ENCODE assay signal across 23 mouse cellular contexts in genomic region chr3:137489592-137489991, GRCm38 (mm10).
DNase-seq lines count a peak whose midpoint lies in the region; ATAC-seq lines count a peak whose summit lies in the region.
"Had no signal": no experiment of that assay in that cellular context is flagged by ENCODE, and none has a peak within 500 bp of the region (broad histone marks: within the 10 kb centered on the region; RNA-seq: fewer than 3 reads in every experiment).

No protein-coding gene starts in this region.

- no peak overlapping the region for H3K4me3 ChIP-seq in hindbrain, embryonic 16.5 days (ENCODE audit: low read length)
- no peak overlapping the region for H3K4me3 ChIP-seq in hindbrain, embryonic 11.5 days (ENCODE audit: low read depth, low read length)
- H3K4me3 ChIP-seq in neural tube, embryonic 13.5 days, result no peak overlapping the region
- H3K4me3 ChIP-seq: embryonic facial prominence, embryonic 10.5 days; embryonic facial prominence, embryonic 12.5 days; forebrain, embryonic 13.5 days; forebrain, embryonic 15.5 days had no signal

- no peaks in the 10 kb centered on the region for H3K4me1 ChIP-seq in hindbrain, embryonic 16.5 days (ENCODE audit: control insufficient read depth, insufficient read depth, low read depth, low read length)
- no peaks in the 10 kb centered on the region for H3K4me1 ChIP-seq in hindbrain, embryonic 11.5 days (replicated peaks; ENCODE audit: control insufficient read depth, insufficient read depth, low read length)
- no peaks in the 10 kb centered on the region for H3K4me1 ChIP-seq in neural tube, embryonic 13.5 days (replicated peaks)
- H3K4me1 ChIP-seq: embryonic facial prominence, embryonic 10.5 days; embryonic facial prominence, embryonic 12.5 days; forebrain, embryonic 13.5 days; forebrain, embryonic 15.5 days had no signal

- no peaks in the 10 kb centered on the region for H3K27me3 ChIP-seq in hindbrain, embryonic 16.5 days (replicated peaks; ENCODE audit: control insufficient read depth, insufficient read depth, low read length)
- H3K27me3 ChIP-seq in hindbrain, embryonic 11.5 days (ENCODE audit: control insufficient read depth, insufficient read depth, low read length), result no peaks in the 10 kb centered on the region
- no peaks in the 10 kb centered on the region for H3K27me3 ChIP-seq in neural tube, embryonic 13.5 days
- H3K27me3 ChIP-seq: CH12.LX; embryonic facial prominence, embryonic 12.5 days; forebrain, embryonic 13.5 days; forebrain, embryonic 15.5 days; Patski had no signal

- H3K36me3 ChIP-seq in hindbrain, embryonic 16.5 days (ENCODE audit: control insufficient read depth, insufficient read depth, low read length), result no peaks in the 10 kb centered on the region
- no peaks in the 10 kb centered on the region for H3K36me3 ChIP-seq in hindbrain, embryonic 11.5 days (ENCODE audit: control insufficient read depth, insufficient read depth, low read length)
- no peaks in the 10 kb centered on the region for H3K36me3 ChIP-seq in neural tube, embryonic 13.5 days
- H3K36me3 ChIP-seq: embryonic facial prominence, embryonic 10.5 days; embryonic facial prominence, embryonic 12.5 days; forebrain, embryonic 15.5 days; G1E had no signal

- H3K9me3 ChIP-seq in hindbrain, embryonic 16.5 days (ENCODE audit: control insufficient read depth, low read length), result no peaks in the 10 kb centered on the region
- H3K9me3 ChIP-seq in hindbrain, embryonic 11.5 days (ENCODE audit: control insufficient read depth, low read length), result no peaks in the 10 kb centered on the region
- H3K9me3 ChIP-seq in neural tube, embryonic 13.5 days, result no peaks in the 10 kb centered on the region
- H3K9me3 ChIP-seq: embryonic facial prominence, embryonic 10.5 days; embryonic facial prominence, embryonic 12.5 days; forebrain, embryonic 13.5 days; forebrain, embryonic 15.5 days; G1E had no signal

- H3K4me2 ChIP-seq in hindbrain, embryonic 16.5 days (ENCODE audit: low read length), result no peak overlapping the region
- H3K4me2 ChIP-seq in hindbrain, embryonic 11.5 days (replicated peaks; ENCODE audit: low read depth, low read length), result no peak overlapping the region
- H3K4me2 ChIP-seq in neural tube, embryonic 13.5 days, result no peak overlapping the region
- H3K4me2 ChIP-seq: embryonic facial prominence, embryonic 12.5 days; forebrain, embryonic 13.5 days; forebrain, embryonic 15.5 days had no signal

- no peak overlapping the region for H3K27ac ChIP-seq in hindbrain, embryonic 16.5 days (ENCODE audit: low read depth, low read length)
- no peak overlapping the region for H3K27ac ChIP-seq in hindbrain, embryonic 11.5 days (ENCODE audit: low read depth, low read length)
- no peak overlapping the region for H3K27ac ChIP-seq in neural tube, embryonic 13.5 days (replicated peaks)
- H3K27ac ChIP-seq: embryonic facial prominence, embryonic 10.5 days; embryonic facial prominence, embryonic 12.5 days; forebrain, embryonic 13.5 days; forebrain, embryonic 15.5 days had no signal

- DNase-seq in hindbrain, embryonic 11.5 days (ENCODE audit: low spot score), result no peak
- no peak for DNase-seq in neural tube, embryonic 10.5 days (ENCODE audit: extremely low spot score, low spot score)
- no peak for DNase-seq in retina, embryonic 14.5 days (ENCODE audit: low spot score)
- DNase-seq: adrenal gland, adult 8-10 months; adrenal gland, postnatal 14 days; adrenal gland, postnatal 36 days; B cell, adult 2 months; cerebellum, adult 11-12 months; cerebellum, adult 2 months; cerebellum, adult 9-10 months; cerebellum, postnatal 10 days; cerebellum, postnatal 25 days had no signal

- H3K9ac ChIP-seq in hindbrain, embryonic 16.5 days (ENCODE audit: low read depth, low read length), result no peak overlapping the region
- no peak overlapping the region for H3K9ac ChIP-seq in hindbrain, embryonic 11.5 days (ENCODE audit: low read depth, low read length)
- H3K9ac ChIP-seq in neural tube, embryonic 13.5 days, result no peak overlapping the region
- H3K9ac ChIP-seq: embryonic facial prominence, embryonic 12.5 days; forebrain, embryonic 13.5 days; forebrain, embryonic 15.5 days had no signal

- ATAC-seq in hindbrain, embryonic 16.5 days, result peak; percentile 42; the same call in 1 of the 2 replicates
- ATAC-seq in hindbrain, embryonic 11.5 days (ENCODE audit: low FRiP score), result no peak
- ATAC-seq in neural tube, embryonic 13.5 days (ENCODE audit: low read depth), result peak; percentile 36; the same call in 1 of the 2 replicates
- ATAC-seq: activated CD4-positive, CD25-positive, alpha-beta regulatory T cell, adult 4 months; CD4-positive, CD25-positive, alpha-beta regulatory T cell, adult 4 months; forebrain, embryonic 13.5 days; forebrain, embryonic 15.5 days; Patski had no signal
